Mouse (Mus musculus): ENCODE data around the gene Carns1.
"Not testable (repeated sequence)": the region's sequence is repeated elsewhere in the genome, so short reads cannot be mapped to it uniquely, and the experiment has no call there.

DNA sequence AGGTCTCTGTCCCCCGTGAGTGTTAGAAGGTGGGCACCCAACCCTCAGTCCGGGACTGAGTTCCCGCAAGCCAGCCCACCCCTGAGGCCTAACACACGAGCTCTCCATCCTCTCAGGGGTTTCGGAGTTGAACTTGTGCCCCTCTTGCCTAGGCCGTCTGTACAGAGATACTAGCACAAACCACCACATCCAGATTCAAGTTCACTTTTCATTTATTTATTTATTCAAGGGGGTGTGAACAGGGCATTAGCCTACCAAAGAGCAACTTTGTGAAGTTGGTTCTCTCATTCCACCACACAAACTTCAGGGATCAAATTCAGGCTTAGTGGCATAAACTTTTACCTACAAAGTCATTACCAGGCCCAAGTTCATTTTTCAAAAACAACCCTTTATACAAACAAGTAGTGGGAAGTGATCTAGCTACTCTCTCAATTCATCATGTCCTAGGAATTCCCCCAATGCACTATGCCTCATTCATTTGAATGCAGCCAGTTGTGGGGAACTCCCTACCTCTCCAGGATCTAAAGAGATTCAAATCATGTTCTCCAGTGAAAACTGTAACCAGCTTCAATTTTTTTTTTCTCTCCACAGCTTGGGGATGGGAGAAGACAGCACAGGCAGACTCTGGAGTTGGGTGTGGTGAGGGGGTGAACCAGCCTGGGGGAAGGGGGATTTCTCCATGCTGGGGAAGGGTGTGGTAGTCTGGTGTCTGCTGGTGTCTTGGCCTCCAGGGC lies 39.9 kb downstream of the Carns1 start:
- not testable (repeated sequence) for TF ChIP-seq EP300, CTCF (IDR thresholded peaks at IDR 0.05; ENCODE audit: low read depth)

Data from heart, postnatal 0 days (tissue).